Mouse (Mus musculus): ENCODE measurements at regions not wholly inside any gene's neighbourhood (a gene's known extent, or its start where the extent isn't known, plus 50 kb on each side); places are given as distances from the start of the nearest gene placed in this dataset.

DNA sequence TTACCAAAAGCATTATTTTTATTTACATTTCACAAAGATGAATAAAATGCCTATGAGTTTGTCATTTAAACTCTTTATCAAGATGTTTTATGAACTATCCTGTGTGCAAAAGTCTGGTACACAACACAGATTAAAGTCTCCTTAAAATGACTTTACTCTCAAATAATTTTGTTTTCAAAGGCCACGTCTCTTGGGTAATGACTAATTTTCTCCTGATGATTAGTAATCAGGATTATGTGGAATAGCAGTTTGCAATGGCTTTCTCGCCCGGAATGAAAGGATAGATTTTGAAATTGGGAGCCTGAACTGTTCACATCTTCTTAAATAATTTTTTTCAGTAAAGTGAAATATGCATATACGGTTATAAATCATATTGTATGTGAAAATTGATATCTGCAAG is 225.8 kb upstream of the Adamts5 start:
- DNase-seq (ENCODE audit: extremely low spot score in 1 of 2, low spot score in 2 of 2), result no peak
- intact Hi-C loops (cut with DNase I), result no loop called here
- TF ChIP-seq CTCF (IDR thresholded peaks at IDR 0.05), result no peak
- H3K4me3 ChIP-seq, result no peak overlapping the region
- no peak overlapping the region for H3K27ac ChIP-seq

DNA sequence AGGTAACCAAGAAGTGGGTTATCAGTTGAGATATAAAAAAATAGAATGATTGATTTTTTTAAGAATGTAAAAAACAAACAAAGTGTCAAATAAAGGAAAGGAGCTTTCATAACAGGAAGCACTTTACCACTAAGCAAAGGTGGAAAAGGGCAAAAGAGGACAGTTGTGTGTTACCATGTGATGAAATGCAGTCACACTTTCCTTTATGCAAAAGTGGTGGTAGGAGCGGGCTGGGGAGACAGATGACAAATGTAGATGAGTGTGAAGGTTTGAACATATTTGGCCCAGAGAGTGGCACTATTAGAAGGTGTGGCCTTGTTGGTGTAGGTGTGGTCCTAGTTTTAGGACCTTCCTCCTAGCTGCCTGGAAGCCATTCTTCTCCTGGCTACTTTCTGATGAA is 222.6 kb upstream of the Adamts5 start:
- no peak for DNase-seq (ENCODE audit: extremely low spot score in 1 of 2, low spot score in 2 of 2)

DNA sequence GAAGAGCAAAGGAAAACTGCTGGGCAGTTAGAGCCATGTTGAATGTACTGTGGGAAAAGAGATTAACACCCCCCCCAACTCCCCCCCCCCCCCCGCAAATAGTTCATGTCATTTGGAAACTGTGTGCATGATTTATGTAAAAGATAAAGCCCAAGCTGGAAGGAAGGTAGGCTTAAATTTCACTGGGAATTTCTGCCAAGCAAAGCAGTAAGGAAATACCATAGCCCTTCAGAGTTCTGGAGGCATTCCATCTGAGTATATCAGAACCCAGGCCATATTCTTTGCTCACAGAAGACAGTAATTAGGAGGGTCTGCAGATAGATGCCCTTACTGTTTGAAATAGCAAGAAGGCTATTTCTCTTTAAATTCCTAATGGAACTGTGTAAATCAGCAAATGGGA is 221.3 kb upstream of the Adamts5 start:
- TF ChIP-seq CTCF (IDR thresholded peaks at IDR 0.05), result no peak
- intact Hi-C loops (cut with DNase I), result no loop called here
- Histone ChIP-seq H3K4me3 (no peak overlapping the region), H3K27ac (no peak overlapping the region)
- no peak for DNase-seq (ENCODE audit: extremely low spot score in 1 of 2, low spot score in 2 of 2)

More for the DNA sequence above, 222.6 kb upstream of the Adamts5 start:
- no peak for TF ChIP-seq CTCF (IDR thresholded peaks at IDR 0.05)
- intact Hi-C loops (cut with DNase I), result no loop called here
- H3K27ac ChIP-seq, result no peak overlapping the region
- no peak overlapping the region for H3K4me3 ChIP-seq

DNA sequence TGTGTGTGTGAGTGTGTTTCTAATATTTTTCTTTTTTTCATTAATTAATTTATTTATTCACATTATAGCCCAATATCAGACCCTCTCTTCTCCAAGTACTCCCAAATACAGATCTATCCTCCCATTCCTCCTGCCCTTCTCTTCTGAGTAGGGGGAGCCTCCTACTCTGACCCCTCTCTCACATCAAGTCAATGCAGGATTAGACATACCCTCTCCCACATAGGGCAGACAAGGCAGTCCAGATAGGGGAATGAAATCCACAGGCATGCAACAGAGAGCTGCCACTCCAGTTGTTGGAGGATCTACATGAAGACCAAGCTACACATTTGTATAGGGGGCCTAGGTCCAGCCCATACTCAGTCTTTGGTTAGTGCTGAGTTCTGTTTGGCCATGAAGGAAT is 216.3 kb upstream of the Adamts5 start:
- no peak for DNase-seq (ENCODE audit: extremely low spot score in 1 of 2, low spot score in 2 of 2)
- no peak overlapping the region for H3K27ac ChIP-seq
- no peak for TF ChIP-seq CTCF (IDR thresholded peaks at IDR 0.05)
- intact Hi-C loops (cut with DNase I), result no loop called here
- H3K4me3 ChIP-seq, result no peak overlapping the region

DNA sequence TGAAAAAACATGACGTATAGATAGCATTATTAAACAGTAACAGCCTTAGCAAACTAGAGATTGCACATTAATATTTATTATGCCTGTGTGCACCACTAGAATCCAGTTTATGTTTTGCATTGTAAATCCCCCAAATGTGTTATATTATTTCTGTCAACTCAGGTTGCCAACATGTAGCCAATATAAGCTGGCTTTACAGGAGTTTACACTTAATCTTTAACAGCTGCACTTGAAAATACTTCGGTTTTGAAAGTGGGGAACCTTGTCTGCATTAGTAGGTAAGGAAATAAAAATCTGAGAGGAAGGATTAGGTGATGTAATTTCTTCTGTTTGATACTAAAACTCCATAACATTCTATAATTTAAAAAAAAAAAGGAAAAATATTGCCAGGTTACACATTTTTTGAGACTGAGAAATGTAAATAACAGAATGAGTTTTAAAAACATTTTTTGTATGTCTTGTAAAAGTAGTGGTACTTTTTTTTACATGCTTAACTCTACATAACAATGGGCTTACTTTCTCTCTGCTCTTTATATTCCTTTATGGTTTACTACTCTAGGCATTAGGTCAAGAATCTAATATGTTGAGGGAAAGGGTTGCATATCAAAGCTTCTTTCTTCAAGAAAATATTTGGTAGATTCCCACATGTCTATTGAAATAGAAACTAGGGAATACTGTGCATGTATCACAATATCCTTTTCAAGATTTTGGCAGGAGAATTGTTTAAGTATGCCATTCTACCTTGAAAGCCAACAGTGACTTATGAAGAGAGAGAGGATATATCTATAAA is 214.2 kb upstream of the Adamts5 start:
- no peak for DNase-seq (ENCODE audit: extremely low spot score in 1 of 2, low spot score in 2 of 2)
- Histone ChIP-seq H3K4me3 (no peak overlapping the region), H3K27ac (no peak overlapping the region)
- intact Hi-C loops (cut with DNase I), result no loop called here
- no peak for TF ChIP-seq CTCF (IDR thresholded peaks at IDR 0.05)

DNA sequence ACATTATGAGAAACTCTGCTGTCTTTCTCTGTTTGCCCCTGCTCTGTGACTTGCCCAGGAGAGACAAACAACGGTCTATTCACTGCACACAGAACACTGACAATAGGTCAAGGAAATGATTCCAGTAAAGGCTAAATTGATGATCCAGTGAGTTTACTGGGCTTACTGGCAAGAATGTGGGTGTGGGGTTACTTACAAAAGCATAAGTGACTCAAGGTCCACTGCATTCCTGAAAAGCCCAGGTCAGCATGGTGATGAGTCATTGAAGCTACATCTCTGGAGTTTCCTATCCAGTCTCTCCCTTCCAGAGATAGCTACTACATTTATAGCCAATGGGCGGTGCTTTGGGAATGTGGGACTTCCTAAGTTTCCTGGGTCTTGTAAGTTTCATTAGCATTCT is 192.8 kb upstream of the Adamts5 start:
- no peak for TF ChIP-seq CTCF (IDR thresholded peaks at IDR 0.05)
- no peak for DNase-seq (ENCODE audit: extremely low spot score in 1 of 2, low spot score in 2 of 2)
- H3K4me3 ChIP-seq, result no peak overlapping the region
- no peak overlapping the region for H3K27ac ChIP-seq
- intact Hi-C loops (cut with DNase I), result no loop called here

DNA sequence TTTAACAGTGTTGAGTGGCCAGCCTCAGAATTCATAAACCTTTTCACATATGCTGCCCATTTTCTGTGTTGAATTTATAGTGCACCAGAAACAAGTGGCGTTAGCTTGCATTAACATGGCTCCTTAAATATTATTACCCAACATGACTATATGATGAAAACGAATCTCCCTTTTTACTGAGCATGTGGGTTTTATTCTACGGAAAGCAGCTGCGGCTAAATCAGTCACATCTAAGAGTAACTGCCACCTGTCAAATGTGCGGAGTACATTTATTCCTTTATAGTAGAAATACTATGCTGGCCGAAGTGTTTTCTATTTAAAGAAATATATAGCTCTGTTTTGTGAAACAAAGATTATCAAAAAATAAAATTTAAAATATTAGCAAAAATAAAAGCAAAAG is 188.5 kb upstream of the Adamts5 start:
- no peak for DNase-seq (ENCODE audit: extremely low spot score in 1 of 2, low spot score in 2 of 2)
- TF ChIP-seq CTCF (IDR thresholded peaks at IDR 0.05), result no peak

DNA sequence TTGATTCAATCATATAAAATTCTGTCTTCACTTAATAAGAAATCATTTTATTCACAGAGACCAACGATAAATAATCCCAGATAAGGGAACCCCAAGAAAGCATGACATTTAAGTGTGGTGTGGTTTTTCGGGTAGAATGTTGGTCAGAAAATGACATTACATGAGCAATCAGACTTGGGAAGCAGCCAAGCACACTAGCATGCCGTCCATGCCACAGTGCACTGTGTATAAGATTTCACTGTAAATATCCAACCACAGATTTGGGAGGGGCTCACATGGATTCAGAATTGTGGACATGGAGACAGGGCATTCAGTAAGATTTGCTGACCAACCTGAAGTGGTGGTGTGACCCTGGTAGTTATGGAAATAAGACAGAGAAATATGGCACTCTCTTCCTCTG is 185.8 kb upstream of the Adamts5 start:
- TF ChIP-seq CTCF (IDR thresholded peaks at IDR 0.05), result no peak
- intact Hi-C loops (cut with DNase I), result no loop called here
- Histone ChIP-seq H3K4me3 (no peak overlapping the region), H3K27ac (no peak overlapping the region)
- DNase-seq (ENCODE audit: extremely low spot score in 1 of 2, low spot score in 2 of 2), result no peak

More for the DNA sequence above, 188.5 kb upstream of the Adamts5 start:
- Histone ChIP-seq H3K4me3 (no peak overlapping the region), H3K27ac (no peak overlapping the region)
- intact Hi-C loops (cut with DNase I), result no loop called here

DNA sequence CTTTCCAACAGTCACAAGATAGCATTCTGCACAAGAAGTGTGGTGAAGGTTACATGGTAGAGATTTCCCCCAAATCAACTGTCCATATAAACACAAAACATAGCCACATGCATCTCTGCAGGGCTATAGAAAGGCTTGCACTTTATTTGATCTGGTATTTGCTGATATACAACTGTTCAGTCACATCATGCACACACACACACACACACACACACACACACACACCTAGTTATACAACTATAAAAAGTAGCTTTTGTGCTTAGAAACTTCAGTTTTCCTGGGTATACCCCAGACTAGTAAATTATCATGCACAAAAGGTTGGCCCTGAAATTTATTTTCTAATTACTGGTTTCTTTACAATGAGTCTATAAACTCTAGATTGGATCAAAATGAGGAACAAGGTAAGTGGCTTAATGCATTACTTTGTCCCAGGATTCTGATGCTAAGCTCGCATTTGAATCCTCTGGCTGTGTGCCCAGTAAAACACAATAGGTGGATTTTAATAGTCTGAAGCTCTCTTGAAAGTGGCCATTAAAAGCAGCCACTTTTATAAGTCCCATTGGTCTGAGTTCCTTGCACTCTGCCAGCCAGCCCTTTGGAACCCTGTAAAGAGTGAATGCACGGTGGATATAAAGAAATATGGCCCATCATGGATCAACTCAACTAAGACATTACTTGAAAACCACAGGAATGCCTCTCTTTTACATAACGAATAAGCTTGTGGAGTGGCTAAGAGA is 166.2 kb upstream of the Adamts5 start:
- no peak for DNase-seq (ENCODE audit: extremely low spot score in 1 of 2, low spot score in 2 of 2)
- intact Hi-C loops (cut with DNase I), result no loop called here
- Histone ChIP-seq H3K4me3 (no peak overlapping the region), H3K27ac (no peak overlapping the region)
- no peak for TF ChIP-seq CTCF (IDR thresholded peaks at IDR 0.05)

DNA sequence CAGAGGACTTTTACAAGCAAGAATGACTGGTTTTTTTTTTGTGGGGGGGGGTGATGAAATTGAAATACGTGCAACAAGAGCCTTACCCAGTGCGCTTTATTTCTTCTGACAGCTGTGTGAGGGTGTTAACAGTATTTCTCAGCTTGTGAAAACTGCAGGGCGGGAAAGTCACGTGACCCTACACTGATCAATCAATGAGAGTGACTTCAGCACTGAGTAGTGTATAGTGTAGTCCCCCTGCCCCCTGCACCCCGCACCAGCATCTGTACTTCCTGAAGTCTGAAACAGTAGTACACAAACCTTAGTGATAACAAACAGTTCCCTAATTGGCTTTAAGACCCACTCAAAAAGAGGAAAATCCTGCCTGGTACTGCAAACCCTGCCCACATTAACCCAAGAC is 158.5 kb upstream of the Adamts5 start:
- intact Hi-C loops (cut with DNase I), result no loop called here
- no peak overlapping the region for H3K4me3 ChIP-seq
- TF ChIP-seq CTCF (IDR thresholded peaks at IDR 0.05), result no peak
- no peak for DNase-seq (ENCODE audit: extremely low spot score in 1 of 2, low spot score in 2 of 2)
- H3K27ac ChIP-seq, result no peak overlapping the region

DNA sequence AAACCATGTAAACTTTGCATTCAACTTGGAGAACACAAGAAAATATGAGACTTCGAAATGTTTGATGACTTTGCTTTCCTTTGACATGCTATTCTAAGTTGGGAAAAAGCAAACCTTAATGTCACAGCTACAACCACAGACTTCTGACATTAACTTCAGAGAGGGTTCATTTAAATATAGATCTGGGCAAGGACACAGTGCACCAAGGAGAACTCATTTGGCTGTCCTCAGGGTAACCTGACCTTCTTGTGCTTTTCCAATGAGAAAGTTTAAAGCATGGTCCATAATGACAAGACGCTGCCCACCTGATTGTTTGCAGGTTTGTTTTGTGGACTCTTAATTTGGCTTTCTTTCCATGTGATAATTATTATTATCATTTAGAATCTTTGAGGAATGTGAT is 143.1 kb upstream of the Adamts5 start:
- no peak overlapping the region for H3K4me3 ChIP-seq
- TF ChIP-seq CTCF (IDR thresholded peaks at IDR 0.05), result no peak
- no peak overlapping the region for H3K27ac ChIP-seq
- no peak for DNase-seq (ENCODE audit: extremely low spot score in 1 of 2, low spot score in 2 of 2)
- intact Hi-C loops (cut with DNase I), result no loop called here

DNA sequence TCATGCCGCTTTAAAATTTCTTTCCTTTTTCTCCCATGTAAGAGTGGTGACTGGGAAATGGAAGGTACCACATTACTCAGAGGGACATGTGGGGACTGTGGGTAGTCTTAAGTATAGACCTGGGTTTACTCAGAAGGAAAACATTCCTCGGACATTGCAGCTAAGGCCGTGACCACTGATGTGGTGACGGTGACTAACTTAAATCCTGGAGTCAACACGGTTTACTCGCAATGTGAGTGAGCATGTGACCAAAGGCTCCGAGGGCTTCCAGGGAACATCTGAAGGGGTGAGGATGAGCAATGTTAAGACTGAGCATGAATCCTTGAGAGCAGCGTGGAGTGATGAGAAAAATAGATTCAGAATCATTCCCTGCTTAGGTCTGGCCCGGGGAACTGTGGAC is 133.1 kb upstream of the Adamts5 start:
- H3K4me3 ChIP-seq, result no peak overlapping the region
- no peak for TF ChIP-seq CTCF (IDR thresholded peaks at IDR 0.05)
- intact Hi-C loops (cut with DNase I), result no loop called here
- no peak for DNase-seq (ENCODE audit: extremely low spot score in 1 of 2, low spot score in 2 of 2)
- no peak overlapping the region for H3K27ac ChIP-seq

DNA sequence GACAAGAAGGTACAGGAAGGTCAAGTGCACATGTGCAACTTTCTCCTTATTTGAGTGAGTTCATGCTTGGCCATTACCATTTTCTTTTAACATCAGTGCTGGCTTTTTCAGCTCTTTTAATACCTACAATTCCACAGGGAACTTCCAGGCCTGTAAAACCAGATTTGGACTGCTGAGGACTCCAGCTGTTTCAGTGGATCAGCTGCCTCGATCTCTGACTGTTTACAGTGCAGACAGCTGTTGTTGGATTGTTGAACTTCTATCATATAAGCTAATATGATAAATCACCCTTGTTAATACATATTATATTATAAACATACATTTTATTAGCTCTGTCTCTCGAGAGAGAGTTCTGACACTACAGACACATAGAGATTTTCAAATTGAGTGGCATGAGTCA is 126.1 kb upstream of the Adamts5 start:
- H3K27ac ChIP-seq, result no peak overlapping the region
- intact Hi-C loops (cut with DNase I), result no loop called here

More for the DNA sequence above, 126.1 kb upstream of the Adamts5 start:
- DNase-seq (ENCODE audit: extremely low spot score in 1 of 2, low spot score in 2 of 2), result no peak
- no peak overlapping the region for H3K4me3 ChIP-seq
- no peak for TF ChIP-seq CTCF (IDR thresholded peaks at IDR 0.05)
